Mouse (Mus musculus) megakaryocyte-erythroid progenitor cell, adult 5-6 weeks (primary cell): ENCODE measurements around the gene Prnd. TPM values are rescaled to one million over a fixed set of nuclear protein-coding genes. Genes with fewer than 3 reads are reported as not detected.

Source experiments
- total RNA-seq, 2 experiments: library from RNA; stranded (forward) in 1 of 2; stranded (reverse) in 1 of 2; fragments of 200-1000, 215-1000 nt in 1 of 2; fragments of >200 nt in 1 of 2; fragmentation: Nextera tagmentation in 1 of 2; gene quantifications; 2 replicates each; pipeline ENCODE4 v1.2.3; 2014 to 2017

Gene Prnd
- total RNA-seq, 2 experiments from 2014 or later = not detected

Other genes with a start within 250 kb of the Prnd start
- gene Erv3, start 91.1 kb upstream of the Prnd start, total RNA-seq (2014; fragmentation: Nextera tagmentation) = not detected in 2 replicates
- gene Erv3, start 91.1 kb upstream of the Prnd start, total RNA-seq (2017) = not detected in 2 replicates
- 7.6 and 8.8 TPM in 2 replicates for gene Prnp, start 40.9 kb upstream of the Prnd start, total RNA-seq (2014; fragmentation: Nextera tagmentation)
- 14.2 and 14.3 TPM in 2 replicates for gene Prnp, start 40.9 kb upstream of the Prnd start, total RNA-seq (2017)
- not detected in 2 replicates for gene Prn, start 40.9 kb upstream of the Prnd start, total RNA-seq (2014; fragmentation: Nextera tagmentation)
- gene Prn, start 40.9 kb upstream of the Prnd start, total RNA-seq (2017) = not detected in 2 replicates
- gene Rassf2, start 79.4 kb downstream of the Prnd start, total RNA-seq (2014; fragmentation: Nextera tagmentation) = 4.3 and 10.8 TPM in 2 replicates
- gene Rassf2, start 79.4 kb downstream of the Prnd start, total RNA-seq (2017) = 2.3 and 4.8 TPM in 2 replicates
- 7.1 and 9.3 TPM in 2 replicates for gene Slc23a2, start 194.2 kb downstream of the Prnd start, total RNA-seq (2014; fragmentation: Nextera tagmentation)
- 5.5 and 7.3 TPM in 2 replicates for gene Slc23a2, start 194.2 kb downstream of the Prnd start, total RNA-seq (2017)